Mouse (Mus musculus): ENCODE data around the gene Olfml3. TPM values are rescaled to one million over a fixed set of nuclear protein-coding genes. Genes with fewer than 3 reads are reported as not detected.
A peak's percentile ranks its signal among the peaks of the same experiment; 100 is the strongest.

The Olfml3 gene
- polyA plus RNA-seq, 1 experiment = 0.12 TPM

DNA sequence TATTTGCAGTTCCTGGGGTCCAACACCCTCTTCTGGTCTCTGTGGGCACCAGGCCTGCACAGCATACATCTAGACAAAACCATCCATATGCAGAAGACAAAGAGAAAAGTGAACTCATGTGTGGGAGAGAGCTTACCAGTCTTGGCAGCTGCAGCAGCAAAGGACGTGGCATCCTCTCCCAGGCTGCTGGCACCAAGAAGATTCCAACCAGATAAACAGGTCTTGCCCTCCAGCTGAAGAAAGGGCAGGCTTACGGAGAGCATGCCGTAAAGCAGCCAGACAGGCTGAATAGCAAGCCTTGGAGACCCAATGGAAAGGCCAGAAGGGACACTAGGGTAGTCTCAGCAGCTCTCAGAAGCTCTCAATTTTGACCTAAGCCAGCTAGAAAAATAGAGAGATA, 5.7 kb downstream of the Olfml3 start:
- Histone ChIP-seq H3K36me3 (replicated peaks; ENCODE audit: low read length) (peaks cover 57% of the 10 kb centered on the region), H3K4me1 (peaks cover 55% of the 10 kb centered on the region), H3K4me3 (replicated peaks) (no peak overlapping the region), H3K27me3 (replicated peaks) (peaks cover 3% of the 10 kb centered on the region), H3K9me3 (no peaks in the 10 kb centered on the region)
- TF ChIP-seq FLI1 (IDR thresholded peaks at IDR 0.05; ENCODE audit: low read length) = no peak
- TF ChIP-seq GATA1 (IDR thresholded peaks at IDR 0.05; ENCODE audit: borderline replicate concordance, low read length) = no peak

DNA sequence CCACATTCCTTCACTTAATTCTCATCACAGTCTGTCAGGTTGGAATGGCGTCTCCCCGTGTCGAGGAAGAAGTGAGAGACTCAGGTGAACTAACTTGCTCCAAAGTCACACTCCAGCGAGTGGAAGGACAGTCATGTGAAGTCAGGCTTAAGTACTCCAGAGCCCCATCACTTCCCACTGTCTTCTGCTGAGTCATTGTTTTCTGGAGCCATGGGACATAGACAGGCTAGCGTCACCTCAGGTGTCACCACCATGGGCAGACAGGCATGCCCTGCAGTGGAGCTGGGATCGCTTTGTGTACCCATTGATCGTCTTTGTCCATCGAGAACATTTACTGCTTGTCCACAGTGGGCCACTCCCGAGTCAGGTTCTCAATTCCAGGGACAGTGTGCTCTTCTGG, 8.0 kb downstream of the Olfml3 start:
- TF ChIP-seq GATA1 (IDR thresholded peaks at IDR 0.05; ENCODE audit: borderline replicate concordance, low read length) = no peak
- TF ChIP-seq FLI1 (IDR thresholded peaks at IDR 0.05; ENCODE audit: low read length) = no peak
- Histone ChIP-seq H3K9me3 (no peaks in the 10 kb centered on the region), H3K36me3 (replicated peaks; ENCODE audit: low read length) (peaks cover 34% of the 10 kb centered on the region), H3K27me3 (replicated peaks) (peaks cover 9% of the 10 kb centered on the region), H3K4me3 (replicated peaks) (no peak overlapping the region), H3K4me1 (peaks cover 45% of the 10 kb centered on the region)

DNA sequence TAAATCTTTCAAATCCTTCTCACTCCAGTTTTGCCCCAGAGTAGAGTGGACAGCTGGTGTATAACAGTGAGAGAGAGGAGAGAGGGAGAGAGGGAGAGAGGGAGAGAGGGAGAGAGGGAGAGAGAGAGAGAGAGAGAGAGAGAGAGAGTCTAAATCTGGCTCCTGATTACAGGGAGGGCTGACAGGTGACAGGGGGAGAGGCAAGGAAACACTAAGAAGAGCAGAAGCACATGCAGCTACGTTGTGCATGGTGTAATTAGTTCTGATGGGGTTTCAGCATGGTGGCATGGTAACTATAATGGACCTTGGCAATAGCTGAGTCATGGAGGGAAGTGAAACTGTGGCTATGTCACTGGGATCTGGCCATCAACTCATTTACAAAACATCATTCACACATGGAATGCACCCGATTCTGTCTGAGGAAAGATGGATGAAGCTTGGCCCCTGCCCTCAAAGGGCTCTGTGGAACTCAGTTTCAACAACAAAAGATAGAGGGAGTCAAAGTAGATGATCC, 9.9 kb downstream of the Olfml3 start:
- Histone ChIP-seq H3K4me1 (peaks cover 37% of the 10 kb centered on the region), H3K9me3 (no peaks in the 10 kb centered on the region), H3K36me3 (replicated peaks; ENCODE audit: low read length) (peaks cover 19% of the 10 kb centered on the region), H3K27me3 (replicated peaks) (peaks cover 9% of the 10 kb centered on the region), H3K4me3 (replicated peaks) (peak overlapping the region; percentile 59)
- no peak for TF ChIP-seq GATA1 (IDR thresholded peaks at IDR 0.05; ENCODE audit: borderline replicate concordance, low read length)
- no peak for TF ChIP-seq FLI1 (IDR thresholded peaks at IDR 0.05; ENCODE audit: low read length)

DNA sequence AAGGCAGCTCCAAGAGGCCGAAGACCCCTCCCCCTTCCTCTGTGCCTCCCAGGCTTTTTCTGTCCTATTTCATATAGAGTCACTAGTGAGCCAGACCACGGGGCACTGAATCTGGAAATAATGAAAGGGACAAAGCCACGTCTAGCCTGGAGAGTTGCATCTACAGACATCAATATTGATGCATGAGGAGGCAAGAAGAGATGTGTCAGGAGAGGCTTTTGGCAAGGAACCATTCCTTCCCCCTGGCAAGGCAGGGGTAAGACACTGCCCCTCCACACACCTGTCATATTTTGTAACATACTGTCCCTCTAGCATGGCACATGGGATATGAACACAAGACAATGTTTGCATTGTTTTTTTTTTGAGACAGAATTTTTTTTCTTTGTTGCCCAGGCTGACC, 11.2 kb downstream of the Olfml3 start:
- Histone ChIP-seq H3K36me3 (replicated peaks; ENCODE audit: low read length) (peaks cover 14% of the 10 kb centered on the region), H3K27me3 (replicated peaks) (peaks cover 9% of the 10 kb centered on the region), H3K4me1 (peaks cover 31% of the 10 kb centered on the region), H3K4me3 (replicated peaks) (no peak overlapping the region), H3K9me3 (no peaks in the 10 kb centered on the region)
- no peak for TF ChIP-seq FLI1 (IDR thresholded peaks at IDR 0.05; ENCODE audit: low read length)
- TF ChIP-seq GATA1 (IDR thresholded peaks at IDR 0.05; ENCODE audit: borderline replicate concordance, low read length) = no peak

DNA sequence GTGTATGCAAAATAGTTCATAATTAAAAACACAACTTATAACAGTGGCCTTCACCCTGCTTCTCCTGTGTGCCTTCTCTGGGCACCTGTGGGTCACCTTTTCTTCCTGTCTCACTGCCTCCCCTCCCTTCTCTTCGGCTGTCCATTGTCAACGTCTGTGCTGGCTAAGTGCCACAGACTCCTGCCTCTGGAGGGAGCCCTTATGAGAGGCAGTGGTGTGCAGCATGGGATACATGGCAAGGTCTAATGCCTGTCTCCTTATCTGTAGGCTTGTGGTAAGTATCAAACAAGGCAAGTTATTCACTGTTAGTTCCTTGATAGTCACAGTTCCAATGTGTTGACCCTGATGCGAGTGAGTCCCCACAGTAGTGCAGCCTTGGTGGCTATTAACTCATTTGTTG, 13.7 kb downstream of the Olfml3 start:
- Histone ChIP-seq H3K27me3 (replicated peaks) (peaks cover 9% of the 10 kb centered on the region), H3K4me3 (replicated peaks) (no peak overlapping the region), H3K9me3 (peaks cover 8% of the 10 kb centered on the region), H3K4me1 (peaks cover 17% of the 10 kb centered on the region), H3K36me3 (replicated peaks; ENCODE audit: low read length) (no peaks in the 10 kb centered on the region)
- TF ChIP-seq GATA1 (IDR thresholded peaks at IDR 0.05; ENCODE audit: borderline replicate concordance, low read length) = no peak
- TF ChIP-seq FLI1 (IDR thresholded peaks at IDR 0.05; ENCODE audit: low read length) = no peak

DNA sequence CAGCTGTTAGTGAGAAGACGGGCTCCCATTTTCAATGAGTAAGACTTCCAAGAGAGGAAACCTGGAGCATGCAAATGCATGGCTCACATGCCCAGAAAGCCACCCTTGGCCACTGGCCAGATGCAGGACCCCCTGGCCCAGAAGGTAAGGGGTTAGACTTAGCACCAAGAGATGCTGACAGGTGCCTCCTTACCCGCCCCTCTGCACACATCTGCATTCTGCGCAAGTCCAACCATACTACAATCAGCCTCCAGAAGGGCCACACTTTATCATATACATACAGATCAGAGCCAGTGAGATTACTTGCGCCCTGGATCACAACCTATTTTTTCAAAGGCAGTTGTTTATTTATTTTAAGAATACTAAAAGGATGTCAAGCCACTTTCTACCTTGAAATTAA, 19.1 kb downstream of the Olfml3 start:
- Histone ChIP-seq H3K4me3 (replicated peaks) (no peak overlapping the region), H3K27me3 (replicated peaks) (peaks cover 4% of the 10 kb centered on the region), H3K4me1 (no peaks in the 10 kb centered on the region), H3K9me3 (peaks cover 8% of the 10 kb centered on the region), H3K36me3 (replicated peaks; ENCODE audit: low read length) (no peaks in the 10 kb centered on the region)
- TF ChIP-seq GATA1 (IDR thresholded peaks at IDR 0.05; ENCODE audit: borderline replicate concordance, low read length) = no peak
- TF ChIP-seq FLI1 (IDR thresholded peaks at IDR 0.05; ENCODE audit: low read length) = no peak

DNA sequence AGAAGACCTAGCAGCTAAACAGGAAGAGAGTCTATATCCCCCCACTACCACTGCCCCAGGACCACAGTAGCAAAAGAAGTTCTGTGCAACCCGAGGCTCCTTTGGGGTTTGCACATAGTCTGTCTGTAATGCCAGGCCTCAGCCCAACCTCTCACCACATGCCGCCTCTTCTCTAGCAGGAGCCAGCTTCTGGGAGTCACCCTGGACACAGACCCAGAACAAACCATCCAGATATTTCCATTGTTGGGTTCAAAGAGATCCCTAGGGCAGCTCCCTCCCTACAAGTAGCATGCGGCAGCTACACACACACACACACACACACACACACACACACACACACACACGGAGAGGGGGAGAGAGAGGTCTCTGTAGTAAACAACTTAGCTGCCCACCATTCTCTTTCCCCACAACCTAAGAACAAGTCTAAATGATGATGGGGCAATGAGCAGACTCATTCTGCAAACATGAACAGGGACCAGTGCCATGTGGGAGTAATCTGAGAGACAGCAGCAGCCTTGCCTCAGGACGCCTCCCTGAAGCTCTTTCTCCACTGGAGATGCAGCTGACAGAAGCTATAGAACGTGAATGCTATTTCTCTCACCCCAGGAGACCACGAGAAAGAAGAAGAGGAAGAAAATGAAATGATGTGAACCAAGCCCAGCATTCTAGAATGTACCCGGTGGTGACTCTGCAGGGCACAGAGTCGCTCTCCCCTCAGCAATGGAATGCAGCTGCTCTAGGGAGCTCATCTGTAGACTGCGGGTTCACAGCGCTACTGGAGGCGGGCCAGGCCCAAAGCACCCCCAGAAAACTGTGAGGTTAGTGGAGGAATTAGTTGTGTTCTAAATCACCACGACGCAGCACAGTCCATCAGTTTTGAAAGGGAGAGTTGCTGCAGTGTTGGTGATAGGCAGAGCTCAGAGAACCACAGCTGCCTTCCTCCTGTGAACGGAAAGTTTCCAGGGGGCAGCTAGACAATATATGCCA, 20.7 kb downstream of the Olfml3 start:
- Histone ChIP-seq H3K27me3 (replicated peaks) (peaks cover 4% of the 10 kb centered on the region), H3K36me3 (replicated peaks; ENCODE audit: low read length) (no peaks in the 10 kb centered on the region), H3K9me3 (peaks cover 8% of the 10 kb centered on the region), H3K4me1 (no peaks in the 10 kb centered on the region), H3K4me3 (replicated peaks) (no peak overlapping the region)
- TF ChIP-seq GATA1 (IDR thresholded peaks at IDR 0.05; ENCODE audit: borderline replicate concordance, low read length) (no peak), FLI1 (IDR thresholded peaks at IDR 0.05; ENCODE audit: low read length) (no peak)

DNA sequence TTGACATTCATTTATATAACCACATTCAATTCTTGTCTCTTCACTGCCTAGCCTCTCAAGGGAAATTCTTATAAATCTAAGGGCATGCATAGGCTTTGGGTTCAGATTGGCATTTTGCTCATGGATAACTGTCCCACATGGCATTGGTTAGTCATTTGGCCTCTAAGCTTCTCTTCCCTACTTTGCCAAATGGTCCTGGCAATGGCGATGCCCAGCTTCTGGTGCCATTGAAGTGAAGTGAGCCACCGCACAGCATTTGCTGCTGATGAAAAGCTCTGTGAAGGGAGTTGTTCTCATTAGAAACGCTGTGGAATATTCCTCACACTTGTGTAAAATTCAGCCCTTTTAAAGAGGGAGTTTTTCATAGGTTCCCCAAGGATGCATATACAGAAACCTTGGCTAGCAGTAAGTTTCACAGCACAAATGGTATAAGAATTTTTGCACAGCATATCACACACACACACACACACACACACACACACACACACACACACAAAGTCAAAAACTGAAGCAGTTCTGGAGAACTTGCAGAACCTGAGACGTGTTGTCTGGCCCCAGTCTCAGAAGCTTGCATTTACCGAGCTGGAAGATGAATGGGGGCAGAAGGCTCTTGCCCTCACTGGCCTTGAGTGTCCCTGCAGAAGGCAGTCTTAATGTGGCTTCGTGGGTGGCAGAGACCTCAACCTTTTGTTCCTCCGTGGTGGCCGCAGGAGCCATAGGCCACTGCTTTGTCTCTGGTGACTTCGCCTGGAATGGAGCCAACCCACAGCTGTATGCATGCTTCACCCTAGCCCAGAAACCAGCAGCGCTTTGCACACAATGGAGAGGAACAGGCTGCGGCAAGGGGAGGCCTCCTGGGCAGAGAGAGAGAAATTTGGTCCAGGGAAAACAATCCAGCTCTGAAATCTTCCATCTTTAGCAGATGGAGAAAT, 21.8 kb downstream of the Olfml3 start:
- TF ChIP-seq GATA1 (IDR thresholded peaks at IDR 0.05; ENCODE audit: borderline replicate concordance, low read length) = no peak
- no peak for TF ChIP-seq FLI1 (IDR thresholded peaks at IDR 0.05; ENCODE audit: low read length)
- no peaks in the 10 kb centered on the region for H3K4me1 ChIP-seq
- no peak overlapping the region for H3K4me3 ChIP-seq (replicated peaks)
- H3K36me3 ChIP-seq (replicated peaks; ENCODE audit: low read length) = no peaks in the 10 kb centered on the region
- H3K27me3 ChIP-seq (replicated peaks) = peaks cover 4% of the 10 kb centered on the region
- peaks cover 7% of the 10 kb centered on the region for H3K9me3 ChIP-seq

DNA sequence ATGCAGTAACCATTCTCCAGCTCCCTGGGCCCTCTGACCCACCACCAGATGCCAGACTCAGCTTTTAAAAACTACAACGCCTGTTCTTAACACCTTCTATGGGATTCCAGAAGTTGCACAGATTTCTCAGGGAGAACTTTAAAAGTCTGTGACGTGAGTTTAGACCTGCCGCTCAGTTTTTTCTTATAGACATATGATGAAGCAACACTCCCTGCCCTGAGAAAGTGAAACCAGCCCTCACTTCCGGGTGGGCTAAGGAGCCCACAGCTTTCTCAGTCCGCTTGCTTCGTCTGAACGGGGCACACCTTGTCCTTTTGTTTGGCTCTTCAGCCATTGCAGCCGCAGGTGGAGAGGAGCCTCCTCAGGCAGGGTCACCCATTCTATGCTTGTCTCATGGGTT, 22.9 kb downstream of the Olfml3 start:
- Histone ChIP-seq H3K9me3 (no peaks in the 10 kb centered on the region; the same call in 1 of the 2 replicates), H3K4me1 (no peaks in the 10 kb centered on the region), H3K27me3 (replicated peaks) (peaks cover 4% of the 10 kb centered on the region), H3K4me3 (replicated peaks) (no peak overlapping the region), H3K36me3 (replicated peaks; ENCODE audit: low read length) (no peaks in the 10 kb centered on the region)
- no peak for TF ChIP-seq GATA1 (IDR thresholded peaks at IDR 0.05; ENCODE audit: borderline replicate concordance, low read length)
- TF ChIP-seq FLI1 (IDR thresholded peaks at IDR 0.05; ENCODE audit: low read length) = no peak
